Mouse (Mus musculus) limb, embryonic 14.5 days (tissue): Measurements from ENCODE around the gene Armcx6. TPM values are rescaled to one million over a fixed set of nuclear protein-coding genes. Genes with fewer than 3 reads are reported as not detected.
"Not testable (repeated sequence)": the region's sequence is repeated elsewhere in the genome, so short reads cannot be mapped to it uniquely, and the experiment has no call there.

ENCODE experiments used
- ATAC-seq: fragments of 200-750 bp; cut with Nextera tagmentation; 2 replicates; pipeline ENCODE4 v1.8.0; 2017; ENCODE audit warnings: low read depth, moderate number of reproducible peaks, moderate TSS enrichment; ENCODE audit not compliant: low FRiP score
- DNase-seq: peaks from one replicate; pipeline ENCODE4 v3.0.0-alpha.2; 2015; ENCODE audit warnings: low spot score
- H3K27ac ChIP-seq: fragments of 300-500 bp; sonication (generic); replicated peaks from 2 replicates; pipeline ENCODE4 v1.5.1; 2014; ENCODE audit warnings: low read depth, mild to moderate bottlenecking, low read length, moderate library complexity, mixed read lengths
- H3K27me3 ChIP-seq: fragments of 300-500 bp; sonication (generic); 2 replicates; pipeline ENCODE4 v1.6.1; 2014; ENCODE audit warnings: low read length, mixed read lengths; ENCODE audit not compliant: control insufficient read depth, insufficient read depth
- H3K36me3 ChIP-seq: fragments of 300-500 bp; sonication (generic); 2 replicates; pipeline ENCODE4 v1.6.1; 2014; ENCODE audit warnings: mild to moderate bottlenecking, low read length, moderate library complexity, mixed read lengths; ENCODE audit not compliant: control insufficient read depth, insufficient read depth
- H3K4me1 ChIP-seq: fragments of 300-500 bp; sonication (generic); 2 replicates; pipeline ENCODE4 v1.6.1; 2014; ENCODE audit warnings: antibody characterized with exemption, low read length, mixed read lengths; ENCODE audit not compliant: control insufficient read depth, insufficient read depth
- H3K4me2 ChIP-seq: fragments of 300-500 bp; sonication (generic); replicated peaks from 2 replicates; pipeline ENCODE4 v1.6.1; 2014; ENCODE audit warnings: low read depth, mild to moderate bottlenecking, low read length, moderate library complexity; ENCODE audit not compliant: severe bottlenecking
- H3K4me3 ChIP-seq: fragments of 300-500 bp; sonication (generic); replicated peaks from 2 replicates; pipeline ENCODE4 v1.5.1; 2014; ENCODE audit warnings: low read length
- H3K9ac ChIP-seq: fragments of 300-500 bp; sonication (generic); 2 replicates; pipeline ENCODE4 v1.6.1; 2014; ENCODE audit warnings: mild to moderate bottlenecking, low read depth, low read length, moderate library complexity; ENCODE audit not compliant: severe bottlenecking
- H3K9me3 ChIP-seq: fragments of 300-500 bp; sonication (generic); 2 replicates; pipeline ENCODE4 v1.6.1; 2016; ENCODE audit warnings: low read length; ENCODE audit not compliant: control insufficient read depth
- POLR2A ChIP-seq: fragments of 200-500 bp; IDR thresholded peaks from 2 replicates; pipeline ENCODE4 v1.8.0; 2012; ENCODE audit warnings: inconsistent platforms, mild to moderate bottlenecking, moderate library complexity, borderline replicate concordance; ENCODE audit not compliant: insufficient read depth, insufficient read length; ENCODE audit errors: extremely low read depth
- WGBS: fragments of 180-500 bp; shearing (Covaris S2); extraction: QIAGEN DNeasy Blood & Tissue Kit; methylation state at CpG from one replicate; pipeline ENCODE4 v1.1.7; 2014; 5-methylcytosine and 5-hydroxymethylcytosine counted together
- polyA plus RNA-seq, 2 experiments: library from polyadenylated mRNA; depleted of rRNA in 1 of 2; stranded (reverse) in 1 of 2; unstranded in 1 of 2; fragments of >200 nt; fragmentation: Nextera tagmentation in 1 of 2; extraction: Ambion mirVana in 1 of 2; gene quantifications; 2 replicates each; pipeline versions ENCODE4 v1.2.1 to v1.2.3; 2012 to 2014

Gene Armcx6
- polyA plus RNA-seq, 2 experiments = 34.5 to 49.3 TPM

DNA sequence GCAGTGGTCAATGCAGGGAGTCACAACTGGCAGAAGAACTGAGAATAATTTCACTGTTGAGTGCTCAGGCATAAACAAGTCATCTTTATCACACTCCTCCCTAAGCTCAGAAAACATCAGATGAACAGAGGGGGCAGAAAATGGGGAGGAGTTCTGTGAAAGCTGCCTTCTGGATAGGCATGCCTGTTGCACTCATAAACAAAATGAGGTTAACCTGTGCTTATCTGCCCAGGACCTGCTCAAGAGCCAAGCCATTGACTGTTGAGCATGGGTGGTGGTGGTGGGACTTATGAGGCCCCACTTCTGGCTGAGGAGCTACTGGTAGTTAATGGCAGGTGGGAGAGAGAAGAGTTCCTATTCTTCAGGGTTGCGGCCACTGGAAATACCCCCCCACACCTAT lies 13.4 kb downstream of the Armcx6 start:
- no peak overlapping the region for H3K9ac ChIP-seq
- DNase-seq = no peak
- 96% methylated on average over 1 of the region's 1 CpGs for WGBS
- no peak overlapping the region for H3K27ac ChIP-seq
- ATAC-seq = no peak
- TF ChIP-seq POLR2A = no peak
- no peaks in the 10 kb centered on the region for H3K4me1 ChIP-seq
- H3K4me2 ChIP-seq = no peak overlapping the region
- no peak overlapping the region for H3K4me3 ChIP-seq
- H3K9me3 ChIP-seq = no peaks in the 10 kb centered on the region
- no peaks in the 10 kb centered on the region for H3K27me3 ChIP-seq
- no peaks in the 10 kb centered on the region for H3K36me3 ChIP-seq

- ATAC-seq (no peak), DNase-seq (peak; percentile 18)
- Histone ChIP-seq H3K27ac (no peak overlapping the region), H3K9me3 (no peaks in the 10 kb centered on the region), H3K27me3 (no peaks in the 10 kb centered on the region), H3K9ac (no peak overlapping the region), H3K4me1 (no peaks in the 10 kb centered on the region), H3K4me2 (no peak overlapping the region), H3K4me3 (no peak overlapping the region), H3K36me3 (no peaks in the 10 kb centered on the region)
- TF ChIP-seq POLR2A = no peak
- 44% methylated on average over 4 of the region's 4 CpGs for WGBS
These were observed 21.4 kb downstream of the Armcx6 start for GRCm38 (mm10) chrX:134729778-134730177.

- WGBS = 79% methylated on average over 1 of the region's 2 CpGs
- ATAC-seq, DNase-seq: not testable (repeated sequence)
These were observed 27.5 kb downstream of the Armcx6 start for GRCm38 (mm10) chrX:134723762-134724161.

DNA sequence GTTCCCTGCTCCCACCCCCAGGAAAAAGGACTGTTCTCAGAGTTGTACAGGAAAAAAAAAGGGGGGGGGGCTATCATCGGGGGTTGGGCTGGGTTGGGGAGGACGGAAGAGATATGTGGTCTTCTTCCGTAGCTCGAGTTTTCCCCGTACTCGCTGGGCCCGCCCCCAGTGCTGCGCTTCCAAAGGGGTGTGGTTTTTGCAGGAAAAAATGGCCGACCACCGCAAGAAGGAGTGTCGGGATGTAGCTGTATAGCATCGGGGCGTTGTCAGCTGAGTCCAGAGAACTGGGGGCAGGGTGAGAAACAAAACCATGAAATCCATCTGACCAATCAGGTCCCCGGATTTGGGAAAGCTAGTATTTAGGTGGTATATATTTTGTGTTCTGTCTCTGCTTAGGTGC lies 32.7 kb downstream of the Armcx6 start:
- H3K36me3 ChIP-seq = peaks cover 18% of the 10 kb centered on the region; the same call in 1 of the 2 replicates
- TF ChIP-seq POLR2A = no peak
- ATAC-seq (peak; percentile 84), DNase-seq (peak; percentile 28)
- peak overlapping the region; percentile 73 for H3K9ac ChIP-seq
- peak overlapping the region; percentile 53 for H3K4me3 ChIP-seq
- H3K27ac ChIP-seq = peak overlapping the region; percentile 88
- no peaks in the 10 kb centered on the region for H3K9me3 ChIP-seq
- no peaks in the 10 kb centered on the region; the same call in 1 of the 2 replicates for H3K27me3 ChIP-seq
- H3K4me2 ChIP-seq = peak overlapping the region; percentile 41
- 19% methylated on average over 13 of the region's 14 CpGs for WGBS
- no peaks in the 10 kb centered on the region for H3K4me1 ChIP-seq

More at GRCm38 (mm10) chrX:134723762-134724161, 27.5 kb downstream of the Armcx6 start:
- H3K9me3 ChIP-seq, H3K4me1 ChIP-seq, H3K4me2 ChIP-seq, H3K27ac ChIP-seq, H3K9ac ChIP-seq, H3K27me3 ChIP-seq, H3K4me3 ChIP-seq: not testable (repeated sequence)
- H3K36me3 ChIP-seq = peaks cover 18% of the 10 kb centered on the region; the same call in 1 of the 2 replicates

DNA sequence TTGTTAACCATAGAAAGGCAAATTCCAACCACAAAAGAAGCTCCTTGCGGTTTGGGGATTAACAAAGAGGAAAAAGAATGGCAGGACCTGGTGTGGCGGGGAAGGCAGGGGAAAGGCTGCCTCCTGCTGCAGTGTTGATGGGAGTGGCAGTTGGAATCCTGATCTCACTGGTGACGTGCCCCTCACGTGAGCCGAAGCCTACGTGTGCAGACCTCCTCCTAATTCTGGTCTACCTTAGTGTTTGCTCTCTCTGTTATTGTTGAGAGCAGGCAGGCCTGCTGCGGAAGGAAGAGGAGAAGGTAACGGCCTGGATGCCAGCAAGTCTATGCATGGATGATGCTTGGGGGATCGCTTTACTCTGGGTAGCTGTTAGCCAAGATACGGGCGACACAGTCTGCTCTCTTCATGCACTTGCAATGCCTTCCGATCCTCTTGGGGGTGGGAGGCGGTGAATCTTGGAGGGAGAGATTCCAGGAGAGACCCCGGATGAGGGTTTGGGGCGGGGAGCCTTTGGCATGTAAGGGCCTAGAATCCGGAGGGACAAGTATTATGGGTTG lies 33.4 kb downstream of the Armcx6 start, which contains the start of gene Armcx1:
Gene Armcx1 (plus strand): TSS at position 212 of the 557 bp plus-strand sequence.
- DNase-seq = peak; percentile 76
- peak; percentile 96 for ATAC-seq
- Histone ChIP-seq H3K9me3 (no peaks in the 10 kb centered on the region), H3K36me3 (peaks cover 18% of the 10 kb centered on the region; the same call in 1 of the 2 replicates), H3K4me2 (peak within 1 kb of the TSS; percentile 41), H3K27me3 (no peaks in the 10 kb centered on the region; the same call in 1 of the 2 replicates), H3K4me3 (peak within 1 kb of the TSS; percentile 53), H3K27ac (peak within 1 kb of the TSS; percentile 88), H3K9ac (peak within 1 kb of the TSS; percentile 73), H3K4me1 (no peaks in the 10 kb centered on the region)
- 20% methylated on average over 16 of the region's 16 CpGs for WGBS
- TF ChIP-seq POLR2A = peak; percentile 65; the same call in 1 of the 2 replicates
